Mouse (Mus musculus) heart, adult 8-10 months (tissue): ENCODE measurements around the gene Hoxa9. TPM values are rescaled to one million over a fixed set of nuclear protein-coding genes. Genes with fewer than 3 reads are reported as not detected.

Experiments used
- DNase-seq: peaks from one replicate; pipeline ENCODE4 v3.0.0; 2022; ENCODE audit warnings: low spot score
- total RNA-seq, 4 experiments: library from RNA; stranded (reverse); gene quantifications; 2 replicates each; pipeline ENCODE4 v1.2.4; 2022

Gene Hoxa9
- total RNA-seq, 4 experiments from 2014 or later, result not detected

- no peak for DNase-seq
Observed at GRCm38 (mm10) chr6:52244471-52245039, 13.7 kb upstream of the Hoxa9 start.

- no peak for DNase-seq
Observed at GRCm38 (mm10) chr6:52243681-52244121, 12.8 kb upstream of the Hoxa9 start.

GRCm38 (mm10) chr6:52242801-52243332 lies 12.0 kb upstream of the Hoxa9 start:
- no peak for DNase-seq

- no peak for DNase-seq
Observed at GRCm38 (mm10) chr6:52241001-52241621, 10.2 kb upstream of the Hoxa9 start.

- peak; percentile 51 for DNase-seq
Observed at GRCm38 (mm10) chr6:52240389-52241000, 9.6 kb upstream of the Hoxa9 start, which contains the start of gene Hoxa10. Gene Hoxa10 (minus strand): TSS chr6:52240854.

GRCm38 (mm10) chr6:52239625-52240388 lies 8.9 kb upstream of the Hoxa9 start:
- DNase-seq, result no peak

GRCm38 (mm10) chr6:52238976-52239375 lies 8.1 kb upstream of the Hoxa9 start:
- no peak for DNase-seq

- no peak for DNase-seq
Observed at GRCm38 (mm10) chr6:52238155-52238545, 7.3 kb upstream of the Hoxa9 start.

- no peak for DNase-seq
Observed at GRCm38 (mm10) chr6:52237346-52238154, 6.7 kb upstream of the Hoxa9 start.

GRCm38 (mm10) chr6:52236806-52237205 lies 5.9 kb upstream of the Hoxa9 start:
- no peak for DNase-seq

GRCm38 (mm10) chr6:52235866-52236265 lies 5.0 kb upstream of the Hoxa9 start:
- DNase-seq, result no peak

GRCm38 (mm10) chr6:52235267-52235666 lies 4.4 kb upstream of the Hoxa9 start:
- no peak for DNase-seq

GRCm38 (mm10) chr6:52234428-52235140 lies 3.7 kb upstream of the Hoxa9 start:
- DNase-seq, result no peak

- DNase-seq, result no peak
Observed at GRCm38 (mm10) chr6:52233546-52234427, 2.9 kb upstream of the Hoxa9 start.

GRCm38 (mm10) chr6:52232984-52233545 lies 2.2 kb upstream of the Hoxa9 start:
- DNase-seq, result no peak

- no peak for DNase-seq
Observed at GRCm38 (mm10) chr6:52232568-52232965, 1.7 kb upstream of the Hoxa9 start.

- DNase-seq, result no peak
Observed at GRCm38 (mm10) chr6:52231885-52232567, 1.1 kb upstream of the Hoxa9 start.

GRCm38 (mm10) chr6:52229558-52230416 lies 1.1 kb downstream of the Hoxa9 start:
- no peak for DNase-seq
